Mouse (Mus musculus) gastrocnemius, adult 8-10 months (tissue): Measurements from ENCODE around the gene Tmeff1. TPM values are rescaled to one million over a fixed set of nuclear protein-coding genes. Genes with fewer than 3 reads are reported as not detected.

Experiments used
- DNase-seq, 2 experiments: peaks; one replicate each; pipeline ENCODE4 v3.0.0; 2022; ENCODE audit warnings: low spot score in 2 of 2
- total RNA-seq, 4 experiments: library from RNA; stranded (reverse); gene quantifications; 2 replicates each; pipeline ENCODE4 v1.2.4; 2022

Gene Tmeff1
- total RNA-seq, 4 experiments from 2014 or later = 0.51 to 0.86 (median 0.64) TPM

DNA sequence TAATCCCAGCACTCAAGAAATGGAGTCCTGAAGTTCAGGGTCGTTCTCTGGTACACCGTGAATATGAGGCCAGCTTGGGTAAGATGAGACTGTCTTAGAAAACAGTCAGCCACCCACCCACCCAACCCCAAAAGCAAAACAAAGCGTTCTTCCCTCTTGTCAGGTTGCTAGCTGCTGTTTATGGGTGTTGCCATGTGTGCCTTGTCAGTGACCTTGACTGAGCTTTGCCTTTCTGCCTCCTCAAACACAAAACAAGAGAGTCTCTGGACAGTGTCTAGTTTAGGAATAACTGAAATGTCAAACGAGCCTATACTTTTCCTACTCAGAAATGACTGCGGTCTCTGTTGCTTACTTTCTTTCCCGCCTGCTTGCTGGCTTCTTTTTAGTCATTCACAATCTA, 37.3 kb downstream of the Tmeff1 start:
- DNase-seq = no peak

DNA sequence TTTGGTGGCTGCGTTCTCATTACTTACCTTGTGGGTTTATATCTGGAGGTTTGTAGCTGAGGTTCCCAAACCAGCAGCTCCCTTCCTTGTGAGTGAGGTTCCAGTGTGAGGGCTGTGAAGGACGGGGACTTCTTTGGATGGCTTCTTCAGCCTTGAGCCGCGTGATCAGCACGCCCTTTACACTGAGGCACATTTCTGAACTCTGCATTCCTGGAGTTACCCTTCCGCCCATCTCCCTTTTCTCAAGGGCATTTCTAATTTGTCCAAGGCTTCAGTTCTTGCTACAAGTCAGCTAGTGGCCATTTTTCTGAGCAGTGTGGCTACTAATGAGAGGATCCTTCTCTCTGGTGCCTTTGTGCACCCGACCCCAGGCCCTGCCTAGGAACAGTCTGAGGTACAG, 38.0 kb downstream of the Tmeff1 start:
- no peak for DNase-seq

- no peak for DNase-seq
Measured at GRCm38 (mm10) chr4:48624961-48625360, 40.0 kb downstream of the Tmeff1 start.

- no peak for DNase-seq
Measured at GRCm38 (mm10) chr4:48625836-48626235, 40.9 kb downstream of the Tmeff1 start.

GRCm38 (mm10) chr4:48629445-48629844, 44.5 kb downstream of the Tmeff1 start:
- no peak for DNase-seq

- DNase-seq = no peak
Measured at GRCm38 (mm10) chr4:48633529-48633928, 48.6 kb downstream of the Tmeff1 start.

DNA sequence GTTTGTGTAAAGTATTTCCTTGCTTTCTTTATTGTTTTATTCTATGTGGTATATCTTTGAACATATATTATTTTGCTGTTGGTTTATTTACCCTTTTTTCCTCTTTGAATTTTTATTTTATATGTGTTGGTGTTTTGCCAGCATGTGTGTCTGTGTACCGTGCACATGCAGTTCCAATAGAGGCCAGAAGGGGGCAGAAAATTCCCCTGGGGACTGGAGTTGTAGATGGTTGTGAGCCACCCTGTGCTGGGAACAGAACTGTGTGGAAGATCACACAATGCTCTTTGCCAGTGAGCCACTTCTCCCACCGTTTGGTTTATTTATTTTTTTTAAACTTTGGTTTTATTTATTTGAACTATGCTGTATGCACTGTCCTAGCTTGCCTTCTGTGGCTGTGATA, 49.1 kb downstream of the Tmeff1 start:
- no peak for DNase-seq

GRCm38 (mm10) chr4:48636831-48637230, 51.9 kb downstream of the Tmeff1 start:
- DNase-seq = no peak

DNA sequence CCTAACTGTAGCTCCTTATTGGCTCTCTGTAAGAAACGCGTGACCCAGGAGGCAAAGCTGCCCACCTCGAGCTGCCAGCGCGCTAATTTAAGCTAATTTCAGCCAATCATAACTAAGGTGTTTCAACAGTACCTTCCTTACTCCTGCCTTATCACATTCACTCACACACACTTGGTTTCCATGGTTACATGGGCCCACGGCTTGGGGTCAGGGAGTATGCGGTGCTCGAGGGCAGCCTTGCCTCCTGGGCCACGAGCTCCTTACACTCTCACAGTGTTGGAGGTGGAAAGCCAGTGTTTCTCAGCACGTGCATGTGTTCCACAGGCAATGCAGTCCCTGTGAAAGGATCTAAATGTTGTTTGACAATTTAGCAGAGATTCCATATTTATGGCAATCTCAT, 53.2 kb downstream of the Tmeff1 start:
- DNase-seq = no peak

- DNase-seq = no peak
Measured at GRCm38 (mm10) chr4:48639503-48639902, 54.5 kb downstream of the Tmeff1 start.

DNA sequence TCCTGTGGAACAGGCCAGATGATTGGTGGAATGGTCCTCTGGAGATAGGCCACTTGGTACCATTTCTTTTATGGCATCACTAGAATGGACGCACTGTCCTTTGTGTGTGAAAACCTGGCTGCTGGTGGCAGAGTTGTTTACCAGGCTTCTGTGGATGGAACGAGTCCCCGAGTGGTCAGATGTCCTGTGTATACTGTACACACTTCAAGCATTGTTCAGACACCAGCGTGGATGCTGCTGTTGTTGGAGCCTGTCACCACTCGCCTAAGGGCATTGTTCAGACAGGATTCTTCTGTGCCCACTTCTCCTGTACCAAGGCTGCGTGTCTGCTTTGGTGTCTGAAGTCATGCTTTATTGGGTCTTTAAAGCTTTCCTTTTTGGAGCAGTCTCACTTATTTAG, 58.8 kb downstream of the Tmeff1 start:
- DNase-seq = no peak

- no peak for DNase-seq
Measured at GRCm38 (mm10) chr4:48646143-48646542, 61.2 kb downstream of the Tmeff1 start.

DNA sequence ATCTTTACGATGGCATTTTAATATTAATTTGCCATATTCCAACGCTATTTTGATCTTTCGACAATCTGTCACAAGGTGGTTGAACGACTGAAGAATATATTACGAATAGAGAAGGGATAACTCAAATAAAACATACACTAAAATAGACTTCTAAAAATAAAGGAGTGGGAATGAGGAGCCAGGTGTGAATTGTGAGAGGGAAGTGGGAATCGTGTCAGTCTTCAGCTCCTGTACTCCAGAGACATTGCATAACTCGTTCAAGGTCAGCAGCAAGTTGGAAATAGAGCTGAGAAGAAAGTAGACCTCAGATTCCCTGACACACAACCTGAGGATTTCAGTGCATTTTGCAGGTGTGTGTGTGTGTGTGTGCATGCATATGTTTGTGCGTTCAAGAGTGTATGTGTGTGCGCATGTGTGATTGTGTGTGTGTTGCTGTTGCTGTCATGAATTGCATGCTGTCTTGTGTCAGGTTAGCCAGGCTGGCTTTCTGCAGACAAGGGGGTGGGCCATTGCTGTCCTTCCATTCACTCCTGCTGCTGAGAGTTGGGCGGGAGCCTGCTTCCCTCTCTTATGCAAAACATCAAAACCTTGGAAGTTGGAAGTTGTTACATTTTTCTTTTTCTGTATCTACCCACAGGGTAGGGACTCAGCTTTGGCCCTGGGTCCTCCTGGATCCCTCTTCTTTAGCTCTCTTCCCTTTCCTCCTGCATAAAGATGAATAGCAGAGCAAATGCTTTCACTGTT, 65.8 kb downstream of the Tmeff1 start:
- DNase-seq = no peak

- DNase-seq = no peak
Measured at GRCm38 (mm10) chr4:48654118-48654517, 69.1 kb downstream of the Tmeff1 start.

DNA sequence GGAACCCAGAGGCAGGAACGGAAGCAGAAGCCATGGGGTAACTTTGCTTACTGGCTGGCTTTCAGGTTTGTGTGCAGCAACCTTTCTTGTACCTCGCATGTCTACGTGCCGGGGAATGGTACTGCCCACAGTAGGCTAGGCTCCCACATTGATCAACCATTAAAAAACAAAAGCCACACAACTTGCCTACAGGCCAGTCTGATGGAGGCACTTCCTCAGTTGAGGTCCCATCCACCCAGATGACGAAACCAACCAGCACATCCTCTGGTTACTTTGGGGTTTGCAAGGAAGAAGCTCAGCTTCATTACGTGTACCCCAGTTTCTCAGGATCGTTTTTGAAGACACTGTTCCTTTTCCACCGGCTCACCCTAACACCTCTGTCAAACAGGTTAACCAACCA, 71.6 kb downstream of the Tmeff1 start:
- no peak for DNase-seq

- DNase-seq = no peak
Measured at GRCm38 (mm10) chr4:48660144-48660543, 75.2 kb downstream of the Tmeff1 start.

DNA sequence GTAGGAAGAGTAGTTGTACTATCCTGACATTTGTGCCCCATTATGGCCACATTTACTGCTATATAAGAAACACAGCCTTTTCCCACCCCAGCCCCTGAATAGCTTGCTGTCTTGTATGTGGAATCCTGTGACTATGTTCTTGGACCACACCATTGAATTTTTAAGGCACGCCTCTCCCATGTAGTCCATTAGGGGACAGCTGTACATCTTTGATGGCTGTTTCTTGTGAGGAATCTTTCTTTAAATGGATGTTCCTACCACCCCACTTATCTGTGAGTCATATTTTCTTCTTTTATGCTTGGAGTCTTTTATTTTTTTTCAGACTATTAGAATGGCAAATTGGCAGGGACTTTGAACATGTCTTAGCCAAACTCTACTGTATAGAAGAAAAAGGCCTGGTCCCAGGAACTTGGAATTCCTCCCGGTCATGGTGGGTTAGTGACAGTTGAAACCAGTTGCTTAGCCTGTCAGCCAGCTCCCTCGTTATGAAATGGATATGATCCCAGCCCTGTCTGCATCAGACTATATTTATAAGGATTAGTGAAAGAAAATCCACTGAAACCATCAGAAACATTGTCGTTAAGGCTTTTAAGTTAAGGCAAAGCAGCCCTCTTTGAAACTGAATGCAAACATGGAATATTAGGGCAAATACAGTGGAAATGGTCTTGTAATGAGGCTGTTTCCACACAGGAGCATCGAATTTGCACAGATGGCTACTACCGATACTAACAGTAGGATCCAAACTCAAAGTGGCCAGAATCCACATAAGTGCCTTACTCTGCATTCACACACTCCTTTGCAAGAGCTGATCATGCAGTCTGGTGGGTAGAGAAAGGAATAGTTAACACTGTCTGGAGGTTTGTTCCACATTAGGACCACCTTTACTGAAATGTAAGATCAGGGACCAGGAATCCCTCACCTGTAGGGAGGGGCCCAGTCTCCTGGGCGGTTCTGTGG, 75.9 kb downstream of the Tmeff1 start:
- no peak for DNase-seq

DNA sequence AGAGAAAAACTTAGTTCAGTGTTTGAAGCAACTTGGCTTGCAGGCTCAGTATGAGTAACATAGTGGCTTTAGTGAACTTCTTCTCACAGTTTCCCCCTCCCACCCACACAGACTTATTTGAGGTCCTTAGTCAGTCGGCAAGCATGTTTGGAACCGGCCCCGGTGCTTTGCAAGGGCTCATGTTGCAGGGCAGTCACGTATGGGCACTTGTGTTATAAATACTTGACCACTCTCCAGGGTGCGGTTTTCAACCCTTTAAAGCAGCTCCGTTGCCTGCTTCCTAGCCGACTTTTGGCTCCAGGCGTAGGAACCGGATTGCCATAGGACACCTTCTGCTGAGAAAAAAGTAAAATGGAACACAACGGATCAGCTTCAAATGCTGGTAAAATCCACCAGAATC, 78.3 kb downstream of the Tmeff1 start, which contains the start of gene Cavin4:
Cavin4 (plus strand) TSS at position 244 of the 400 bp plus-strand sequence.
- peak; percentile 77 to 87 for DNase-seq

DNA sequence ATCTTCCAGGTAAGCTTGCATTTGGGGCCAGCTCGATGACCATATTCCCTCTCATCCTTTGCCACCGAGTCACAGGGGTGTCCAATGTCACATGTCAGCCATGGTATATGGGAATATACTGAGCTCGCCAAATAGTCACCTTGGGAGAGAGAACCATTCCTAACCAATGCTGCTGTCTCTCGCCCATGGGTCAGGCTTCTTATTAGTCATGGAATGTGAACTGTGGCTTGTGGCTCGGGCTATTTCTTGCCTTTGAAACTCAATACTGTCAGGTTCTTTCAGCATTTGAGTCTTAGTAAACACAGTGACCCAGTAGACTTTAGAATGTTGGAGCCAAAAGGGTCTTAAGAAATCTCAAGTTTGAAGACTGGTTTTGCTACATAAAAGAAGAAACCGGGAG, 79.0 kb downstream of the Tmeff1 start:
- peak in 1 of 2 experiments; percentile 10 for DNase-seq

GRCm38 (mm10) chr4:48667279-48667678, 82.3 kb downstream of the Tmeff1 start:
- DNase-seq = peak in 1 of 2 experiments; percentile 17

- no peak for DNase-seq
Measured at GRCm38 (mm10) chr4:48672915-48673314, 87.9 kb downstream of the Tmeff1 start.

DNA sequence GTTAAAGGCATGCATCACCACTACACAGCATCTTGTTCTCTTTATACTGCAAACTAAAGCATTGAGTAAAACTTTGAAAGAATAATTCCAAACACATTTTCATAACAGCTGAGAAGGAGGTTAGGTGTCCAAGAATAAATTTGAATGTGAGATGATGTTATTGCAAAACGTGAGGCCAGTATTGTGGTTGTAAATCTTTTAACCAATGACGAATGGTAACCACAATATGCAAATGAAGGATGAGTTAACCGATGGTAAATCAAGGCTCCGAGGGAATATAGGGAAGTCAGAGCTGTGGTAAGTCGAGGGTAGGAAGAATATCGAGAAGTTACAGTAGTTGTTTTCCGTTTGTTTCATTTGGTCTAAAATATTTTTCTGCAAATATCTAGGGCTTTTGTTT, 89.4 kb downstream of the Tmeff1 start:
- no peak for DNase-seq
